13 mouse cellular contexts compared by ENCODE assay signal in the genomic region with DNA sequence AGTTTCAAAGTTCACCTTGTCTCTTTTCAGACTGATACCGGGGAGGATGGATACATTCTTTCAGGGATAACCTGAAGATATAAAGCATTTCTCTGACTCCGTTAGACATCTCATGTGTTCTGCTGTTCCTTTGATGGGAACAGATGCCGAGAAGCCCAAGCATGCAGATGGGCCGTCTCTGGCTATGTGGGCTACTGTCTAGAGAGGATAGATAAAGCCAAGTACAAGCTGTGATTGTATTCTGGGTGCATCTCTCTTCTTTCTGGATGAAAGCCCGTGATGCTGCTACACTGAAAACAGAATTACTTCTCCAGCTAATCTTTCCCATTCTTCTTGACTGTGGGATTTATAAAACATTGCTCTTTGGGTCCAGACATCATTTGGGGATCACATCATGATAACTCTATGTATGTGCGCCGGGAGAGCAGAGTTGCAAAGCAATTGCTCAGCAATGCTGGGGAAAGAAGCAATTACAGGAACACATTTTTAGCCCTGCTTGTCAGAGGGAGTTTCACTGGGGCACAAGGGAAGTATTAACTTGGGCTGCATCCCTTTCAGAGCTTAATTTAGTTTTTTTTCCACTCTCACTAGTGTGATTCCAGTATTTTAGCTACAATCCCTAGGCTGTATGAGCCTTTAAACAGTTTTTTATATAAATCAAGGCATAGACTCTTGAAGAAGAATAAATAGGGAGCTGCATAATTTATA. TPM values are rescaled to one million over a fixed set of nuclear protein-coding genes. Genes with fewer than 3 reads are reported as not detected.
A peak's percentile ranks its signal among the peaks of the same experiment; 100 is the strongest.
DNase-seq lines count a peak whose midpoint lies in the region; ATAC-seq and TF ChIP-seq lines count a peak whose summit lies in the region.
"Had no signal": no experiment of that assay in that cellular context is flagged by ENCODE, and none has a peak within 500 bp of the region (broad histone marks: within the 10 kb centered on the region; RNA-seq: fewer than 3 reads in every experiment).

No protein-coding gene starts in this region.

- no peak overlapping the region for H3K4me2 ChIP-seq in forebrain, embryonic 14.5 days (ENCODE audit: low read length)
- no peak overlapping the region for H3K4me2 ChIP-seq in forebrain, embryonic 15.5 days (replicated peaks)
- H3K4me2 ChIP-seq in neural tube, embryonic 15.5 days, result no peak overlapping the region; the same call in 1 of the 2 replicates
- H3K4me2 ChIP-seq: limb, embryonic 15.5 days had no signal

- H3K36me3 ChIP-seq in forebrain, embryonic 14.5 days (ENCODE audit: control insufficient read depth, insufficient read depth, low read length), result no peaks in the 10 kb centered on the region
- H3K36me3 ChIP-seq in forebrain, embryonic 15.5 days, result no peaks in the 10 kb centered on the region
- H3K36me3 ChIP-seq in neural tube, embryonic 15.5 days, result no peaks in the 10 kb centered on the region
- H3K36me3 ChIP-seq: G1E; limb, embryonic 15.5 days had no signal

- no peak overlapping the region for H3K4me3 ChIP-seq in forebrain, embryonic 14.5 days (ENCODE audit: low read depth, low read length)
- no peak overlapping the region for H3K4me3 ChIP-seq in forebrain, embryonic 15.5 days
- no peak overlapping the region for H3K4me3 ChIP-seq in neural tube, embryonic 15.5 days (replicated peaks)
- H3K4me3 ChIP-seq: limb, embryonic 15.5 days had no signal

- DNase-seq in forebrain, embryonic 14.5 days (ENCODE audit: low spot score), result peak; percentile 23
- DNase-seq in brain, embryonic 14.5 days (ENCODE audit: low read depth), result peak; percentile 51
- DNase-seq in layer of hippocampus, adult 9-11 months, result peak; percentile 72
- DNase-seq in liver, result no peak
- DNase-seq in urinary bladder, adult 2 months (ENCODE audit: low spot score), result no peak
- no peak for DNase-seq in adrenal gland, postnatal 4 days (ENCODE audit: low spot score in 2 of 2)
- DNase-seq: gastrocnemius, postnatal 36 days; heart, postnatal 10 days; kidney, adult 9 months had no signal

- H3K9ac ChIP-seq in forebrain, embryonic 14.5 days (ENCODE audit: low read length), result no peak overlapping the region
- H3K9ac ChIP-seq in forebrain, embryonic 15.5 days (replicated peaks), result no peak overlapping the region
- no peak overlapping the region for H3K9ac ChIP-seq in neural tube, embryonic 15.5 days (replicated peaks)
- H3K9ac ChIP-seq: limb, embryonic 15.5 days had no signal

- no peak for ATAC-seq in forebrain, embryonic 14.5 days
- ATAC-seq in forebrain, embryonic 15.5 days (replicated peaks), result no peak
- peak; percentile 62 for ATAC-seq in neural tube, embryonic 15.5 days (ENCODE audit: low FRiP score)

- no peak for TF ChIP-seq POLR2A in brain, embryonic 14.5 days (IDR thresholded peaks at IDR 0.05; ENCODE audit: borderline replicate concordance, extremely low read depth, insufficient read depth, insufficient read length, poor library complexity, severe bottlenecking)

- H3K27me3 ChIP-seq in forebrain, embryonic 14.5 days (replicated peaks; ENCODE audit: control insufficient read depth, insufficient read depth, low read length), result no peaks in the 10 kb centered on the region
- H3K27me3 ChIP-seq in forebrain, embryonic 15.5 days, result no peaks in the 10 kb centered on the region
- H3K27me3 ChIP-seq in neural tube, embryonic 15.5 days (replicated peaks), result no peaks in the 10 kb centered on the region
- H3K27me3 ChIP-seq: limb, embryonic 15.5 days had no signal

- WGBS in forebrain, embryonic 14.5 days, result 46% methylated on average over 7 of the region's 7 CpGs
- WGBS in forebrain, embryonic 15.5 days, result 41% methylated on average over 7 of the region's 7 CpGs
- WGBS in neural tube, embryonic 15.5 days, result 45% methylated on average over 7 of the region's 7 CpGs

- TF ChIP-seq CTCF in brain, embryonic 14.5 days (IDR thresholded peaks at IDR 0.05; ENCODE audit: borderline replicate concordance, extremely low read depth, insufficient read depth, insufficient read length), result no peak

- H3K9me3 ChIP-seq in forebrain, embryonic 14.5 days (replicated peaks; ENCODE audit: control insufficient read depth, low read length), result no peaks in the 10 kb centered on the region
- H3K9me3 ChIP-seq in forebrain, embryonic 15.5 days, result no peaks in the 10 kb centered on the region
- H3K9me3 ChIP-seq in neural tube, embryonic 15.5 days (replicated peaks), result no peaks in the 10 kb centered on the region
- H3K9me3 ChIP-seq: G1E; limb, embryonic 15.5 days had no signal

- H3K27ac ChIP-seq in forebrain, embryonic 14.5 days (ENCODE audit: low read depth, low read length), result no peak overlapping the region
- no peak overlapping the region for H3K27ac ChIP-seq in forebrain, embryonic 15.5 days (replicated peaks)
- H3K27ac ChIP-seq in neural tube, embryonic 15.5 days (replicated peaks), result peak overlapping the region; percentile 63
- H3K27ac ChIP-seq: limb, embryonic 15.5 days had no signal

- peaks cover 17% of the 10 kb centered on the region for H3K4me1 ChIP-seq in forebrain, embryonic 14.5 days (ENCODE audit: control insufficient read depth, insufficient read depth, low read length)
- H3K4me1 ChIP-seq in forebrain, embryonic 15.5 days, result peaks cover 24% of the 10 kb centered on the region
- peaks cover 10% of the 10 kb centered on the region for H3K4me1 ChIP-seq in neural tube, embryonic 15.5 days
- H3K4me1 ChIP-seq: limb, embryonic 15.5 days had no signal

RNA-seq across cellular contexts. Expression of gene Nxph1, which starts 48.1 kb away (rescaled TPM):
- 37.5 and 44.9 TPM in 2 replicates for polyA plus RNA-seq in forebrain, embryonic 14.5 days (2014; fragmentation: Nextera tagmentation; extraction: Ambion mirVana)
- 40.1 and 42.9 TPM in 2 replicates for polyA plus RNA-seq in forebrain, embryonic 15.5 days (2015; fragmentation: Nextera tagmentation; extraction: Ambion mirVana)
- 32.0 and 42.6 TPM in 2 replicates for polyA plus RNA-seq in brain, embryonic 14.5 days (2012; rRNA removed)
- 80.9 and 110 TPM in 2 replicates for polyA plus RNA-seq in neural tube, embryonic 15.5 days (2015; fragmentation: Nextera tagmentation; extraction: Ambion mirVana)
- polyA plus RNA-seq in urinary bladder, adult 2 months (2012; rRNA removed), result 0.44 and 0.52 TPM in 2 replicates
- 1 to 10 TPM; 3.6 to 4.4 TPM for total RNA-seq in adrenal gland, postnatal 4 days (2021)
- total RNA-seq: gastrocnemius, postnatal 36 days; heart, postnatal 10 days had no signal
- polyA plus RNA-seq: G1E had no signal

Comparison
In these comparisons a context has a peak if more than half of its experiments do, and no peak if none do; other contexts are left out.
1. DNase-seq: peak in forebrain, embryonic 14.5 days (single experiment), brain, embryonic 14.5 days (single experiment) and layer of hippocampus, adult 9-11 months (single experiment); none in liver (single experiment), urinary bladder, adult 2 months (single experiment) and adrenal gland, postnatal 4 days (0 of 2).
2. RNA of gene Nxph1, which starts 48.1 kb away (polyA plus RNA-seq): 80.9 to 110 TPM in neural tube, embryonic 15.5 days, 32.0 to 42.6 TPM in brain, embryonic 14.5 days, 40.1 to 42.9 TPM in forebrain, embryonic 15.5 days and 37.5 to 44.9 TPM in forebrain, embryonic 14.5 days; 0.44 to 0.52 TPM in urinary bladder, adult 2 months; every median in the first group is over 10 times any median in the second.